Mouse (Mus musculus): Measurements from ENCODE around the gene 1700056E22Rik. TPM values are rescaled to one million over a fixed set of nuclear protein-coding genes. Genes with fewer than 3 reads are reported as not detected.

1700056E22Rik gene
- polyA plus RNA-seq, 1 experiment from 2014 or later = 1.8 TPM

DNA sequence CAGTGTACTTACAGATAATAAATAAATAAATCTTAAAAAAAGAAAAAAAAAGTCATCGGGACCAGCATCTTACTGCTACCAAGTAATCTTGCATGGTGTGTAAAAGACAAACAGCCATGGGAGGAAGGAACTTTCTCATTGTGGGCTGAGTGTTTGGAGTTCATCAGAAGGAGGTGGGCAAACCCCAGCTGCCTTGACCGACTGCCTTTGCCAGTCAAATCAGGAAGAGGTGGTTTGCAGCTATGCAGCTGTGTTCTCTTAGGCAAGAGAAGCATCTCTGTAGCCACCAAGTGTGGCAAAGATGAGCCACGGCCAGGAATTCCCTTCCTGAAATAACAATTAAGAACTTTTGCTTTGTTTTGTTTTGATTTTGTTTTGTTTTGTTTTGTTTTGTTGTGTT lies 20.0 kb downstream of the 1700056E22Rik start:
- 85% methylated on average over 3 of the region's 3 CpGs for WGBS
- Histone ChIP-seq H3K9ac (no peak overlapping the region), H3K27ac (no peak overlapping the region), H3K36me3 (no peaks in the 10 kb centered on the region), H3K4me2 (replicated peaks) (no peak overlapping the region), H3K4me3 (no peak overlapping the region), H3K27me3 (no peaks in the 10 kb centered on the region), H3K4me1 (no peaks in the 10 kb centered on the region), H3K9me3 (no peaks in the 10 kb centered on the region)
- no peak for ATAC-seq (ENCODE audit: low FRiP score, low read depth)

DNA sequence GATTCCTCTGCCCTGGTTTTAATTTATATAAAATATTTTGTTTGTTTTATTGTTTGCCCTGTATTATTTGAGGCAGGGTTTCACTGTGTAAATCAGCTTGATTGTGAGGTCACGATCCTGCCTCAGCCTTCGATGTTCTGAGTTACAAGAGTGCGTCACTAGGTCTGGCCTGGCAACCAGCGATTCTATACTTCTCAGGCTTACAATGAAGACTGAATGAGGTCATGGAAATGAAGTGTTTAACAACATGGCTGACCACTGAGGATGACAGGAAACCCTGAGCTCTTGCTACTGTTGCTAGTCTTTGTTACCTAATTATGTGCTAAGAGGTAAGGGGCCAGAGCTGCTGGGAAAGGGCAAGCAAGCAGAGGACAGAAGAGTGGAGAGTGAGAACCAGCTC lies 21.0 kb downstream of the 1700056E22Rik start, which contains the start of gene Dusp10:
Gene Dusp10 (plus strand): TSS at position 197 of the 400 bp plus-strand sequence.
- no peaks in the 10 kb centered on the region for H3K27me3 ChIP-seq
- H3K9me3 ChIP-seq = no peaks in the 10 kb centered on the region
- WGBS = 93% methylated on average over 4 of the region's 4 CpGs
- H3K4me1 ChIP-seq = no peaks in the 10 kb centered on the region
- no peak within 1 kb of the TSS for H3K9ac ChIP-seq
- no peak within 1 kb of the TSS for H3K4me2 ChIP-seq (replicated peaks)
- H3K4me3 ChIP-seq = no peak within 1 kb of the TSS
- no peaks in the 10 kb centered on the region for H3K36me3 ChIP-seq
- H3K27ac ChIP-seq = no peak within 1 kb of the TSS
- ATAC-seq (ENCODE audit: low FRiP score, low read depth) = no peak

DNA sequence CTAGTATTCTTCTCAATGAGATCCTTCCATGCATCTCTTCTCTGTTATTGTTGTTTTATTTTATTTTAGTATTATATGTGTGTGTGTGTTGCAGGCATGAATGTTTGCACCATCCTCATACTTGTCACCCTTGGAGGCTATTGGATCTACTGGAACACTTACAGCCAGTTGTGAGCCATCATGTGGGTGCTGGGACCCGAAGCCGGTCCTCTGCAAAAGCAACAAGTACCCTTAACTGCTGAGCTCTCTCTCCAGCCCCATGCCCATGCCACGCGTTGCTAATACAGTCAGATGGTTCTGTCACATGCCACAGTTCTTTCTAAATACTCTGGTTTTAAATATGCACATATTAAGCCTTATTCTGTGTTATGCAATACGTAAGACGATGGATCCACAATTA lies 22.8 kb downstream of the 1700056E22Rik start:
- Histone ChIP-seq H3K9ac (no peak overlapping the region), H3K4me1 (no peaks in the 10 kb centered on the region), H3K4me3 (no peak overlapping the region), H3K36me3 (no peaks in the 10 kb centered on the region), H3K27ac (no peak overlapping the region), H3K4me2 (replicated peaks) (no peak overlapping the region), H3K27me3 (no peaks in the 10 kb centered on the region), H3K9me3 (no peaks in the 10 kb centered on the region)
- 96% methylated on average over 6 of the region's 6 CpGs for WGBS
- ATAC-seq (ENCODE audit: low FRiP score, low read depth) = no peak

DNA sequence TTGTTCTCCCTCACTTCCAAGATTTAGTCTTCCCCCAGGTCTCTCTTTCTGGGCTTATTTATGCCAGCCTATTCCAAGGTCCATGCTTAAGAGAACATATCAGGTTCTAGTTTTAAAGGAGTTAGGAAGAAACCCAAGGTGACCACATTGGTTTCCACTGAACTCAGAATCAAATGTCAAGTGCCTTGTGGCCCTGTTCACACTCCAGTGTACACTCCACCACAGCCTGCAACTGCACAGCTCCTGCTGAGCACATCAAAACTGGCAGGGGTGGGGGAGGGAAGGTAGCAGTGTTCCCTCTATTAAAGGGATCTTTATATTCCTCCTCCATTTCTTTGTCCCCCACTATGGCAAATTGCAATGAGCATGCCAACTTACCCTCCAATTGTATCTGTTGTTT lies 28.0 kb downstream of the 1700056E22Rik start:
- 0 out of 2 replicates have a peak, but pooled peaks cover 5% of the 10 kb centered on the region for H3K4me1 ChIP-seq
- no peak for ATAC-seq (ENCODE audit: low FRiP score, low read depth)
- H3K9ac ChIP-seq = no peak overlapping the region
- H3K4me2 ChIP-seq (replicated peaks) = no peak overlapping the region
- H3K27me3 ChIP-seq = no peaks in the 10 kb centered on the region
- no peaks in the 10 kb centered on the region for H3K36me3 ChIP-seq
- H3K9me3 ChIP-seq = no peaks in the 10 kb centered on the region
- no peak overlapping the region for H3K4me3 ChIP-seq
- H3K27ac ChIP-seq = no peak overlapping the region

DNA sequence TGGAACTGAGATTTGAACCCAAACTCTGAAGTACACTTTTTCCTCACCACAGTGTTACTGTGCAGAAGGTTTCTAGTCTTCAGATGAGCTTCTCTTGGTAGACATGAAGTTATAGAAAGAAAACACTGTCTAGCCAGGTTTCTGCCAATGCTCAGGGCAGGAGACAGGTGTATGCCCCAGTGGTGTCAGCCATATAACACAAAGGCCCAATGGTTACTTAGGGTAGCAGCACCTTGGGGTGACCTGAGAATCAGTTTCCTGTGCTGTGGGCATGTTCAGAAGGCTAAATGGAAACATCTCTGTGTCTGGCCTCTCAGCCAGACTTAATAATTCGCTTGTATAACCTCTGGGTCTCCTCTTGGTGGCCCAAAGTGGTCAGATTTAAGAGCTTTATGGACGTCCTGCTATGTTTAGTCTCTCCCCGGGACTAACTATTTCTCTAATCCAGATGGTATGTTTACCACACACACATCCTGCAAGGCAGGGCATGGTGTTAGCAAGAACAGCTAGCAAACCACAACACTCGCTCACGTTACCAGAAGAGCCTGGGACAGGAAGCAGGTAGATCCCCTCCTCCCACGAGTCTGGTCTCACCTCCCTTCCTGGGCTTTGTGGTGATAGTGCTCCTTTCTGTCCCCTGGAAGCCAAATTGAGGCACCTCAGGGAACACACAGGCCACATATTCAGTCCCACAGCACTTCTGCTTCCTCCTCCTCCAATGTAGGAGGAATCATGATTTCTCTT lies 28.6 kb downstream of the 1700056E22Rik start:
- ATAC-seq (ENCODE audit: low FRiP score, low read depth) = no peak
- no peak overlapping the region for H3K9ac ChIP-seq
- 0 out of 2 replicates have a peak, but pooled peaks cover 5% of the 10 kb centered on the region for H3K4me1 ChIP-seq
- 47% methylated on average over 6 of the region's 6 CpGs for WGBS
- no peak overlapping the region for H3K27ac ChIP-seq
- H3K36me3 ChIP-seq = no peaks in the 10 kb centered on the region
- H3K27me3 ChIP-seq = no peaks in the 10 kb centered on the region
- H3K9me3 ChIP-seq = no peaks in the 10 kb centered on the region
- no peak overlapping the region for H3K4me2 ChIP-seq (replicated peaks)
- no peak overlapping the region for H3K4me3 ChIP-seq

DNA sequence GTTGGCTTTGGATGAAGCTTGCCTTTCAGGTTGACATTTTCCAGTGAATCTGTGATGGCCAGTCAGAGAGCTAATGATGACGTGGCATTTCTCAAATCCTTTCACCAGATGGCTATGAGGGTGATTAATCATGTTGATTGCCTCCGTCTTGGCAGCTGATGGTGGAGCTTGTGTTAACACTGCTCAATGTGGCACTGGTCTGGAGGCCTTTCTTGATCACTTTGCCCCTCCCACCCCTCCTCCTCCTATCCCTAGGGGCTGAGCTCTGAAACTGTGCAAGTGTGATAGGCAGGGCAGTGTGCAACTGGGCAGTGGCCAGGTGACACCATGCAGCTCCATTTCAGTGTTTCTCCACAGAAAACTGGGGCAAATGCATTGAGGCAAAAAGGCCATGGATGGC lies 29.8 kb downstream of the 1700056E22Rik start:
- Histone ChIP-seq H3K9me3 (no peaks in the 10 kb centered on the region), H3K4me3 (no peak overlapping the region), H3K27me3 (no peaks in the 10 kb centered on the region), H3K9ac (no peak overlapping the region), H3K4me1 (0 out of 2 replicates have a peak, but pooled peaks cover 5% of the 10 kb centered on the region), H3K27ac (no peak overlapping the region), H3K4me2 (replicated peaks) (no peak overlapping the region), H3K36me3 (no peaks in the 10 kb centered on the region)
- 34% methylated on average over 2 of the region's 2 CpGs for WGBS
- no peak for ATAC-seq (ENCODE audit: low FRiP score, low read depth)

DNA sequence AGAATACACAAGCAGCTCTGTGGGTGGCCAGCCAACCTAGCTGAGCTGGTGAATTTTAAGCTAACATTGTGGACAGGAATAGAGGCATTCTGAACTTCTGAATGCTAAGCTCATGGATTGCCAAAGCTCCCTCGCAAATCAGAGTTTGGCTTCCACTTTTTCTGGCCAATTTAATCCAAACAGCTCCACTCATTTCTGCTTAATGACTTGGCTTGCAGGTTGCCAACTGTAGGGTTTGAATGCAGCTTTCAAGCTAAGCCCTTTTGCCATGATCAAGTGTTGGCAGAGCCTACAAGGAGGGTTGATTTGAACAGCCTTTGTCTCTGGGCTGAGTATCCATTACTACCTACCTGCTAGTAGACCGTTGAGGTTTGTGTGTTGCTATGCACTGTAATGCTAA lies 31.6 kb downstream of the 1700056E22Rik start:
- ATAC-seq (ENCODE audit: low FRiP score, low read depth) = no peak
- 82% methylated on average over 2 of the region's 2 CpGs for WGBS
- no peak overlapping the region for H3K9ac ChIP-seq

DNA sequence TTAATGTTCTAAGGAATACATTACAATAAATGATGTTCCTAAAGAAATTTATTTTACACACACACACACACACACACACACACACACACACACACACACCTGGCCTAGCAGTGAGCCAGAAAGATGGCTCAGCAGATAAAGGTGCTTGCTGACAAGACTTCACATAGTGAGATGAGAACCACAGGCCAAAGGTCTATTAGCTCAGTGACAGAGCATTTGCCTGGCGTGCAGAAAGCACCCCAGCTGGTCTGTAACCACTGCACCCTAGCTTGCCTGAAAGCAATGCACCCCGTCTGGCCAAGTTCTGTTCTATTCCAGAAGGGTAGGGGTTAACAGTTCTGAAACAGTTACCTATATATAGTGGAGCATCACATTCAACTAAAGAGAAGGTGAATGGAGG lies 36.9 kb downstream of the 1700056E22Rik start:
- WGBS = 68% methylated on average over 2 of the region's 2 CpGs
- Histone ChIP-seq H3K27ac (no peak overlapping the region), H3K9ac (no peak overlapping the region), H3K4me3 (no peak overlapping the region), H3K27me3 (no peaks in the 10 kb centered on the region), H3K36me3 (no peaks in the 10 kb centered on the region), H3K4me2 (replicated peaks) (no peak overlapping the region), H3K9me3 (no peaks in the 10 kb centered on the region), H3K4me1 (no peaks in the 10 kb centered on the region)
- no peak for ATAC-seq (ENCODE audit: low FRiP score, low read depth)

More for the DNA sequence above, 31.6 kb downstream of the 1700056E22Rik start:
- Histone ChIP-seq H3K4me1 (0 out of 2 replicates have a peak, but pooled peaks cover 5% of the 10 kb centered on the region), H3K27ac (no peak overlapping the region), H3K27me3 (no peaks in the 10 kb centered on the region), H3K4me3 (no peak overlapping the region), H3K4me2 (replicated peaks) (no peak overlapping the region), H3K9me3 (no peaks in the 10 kb centered on the region), H3K36me3 (no peaks in the 10 kb centered on the region)

DNA sequence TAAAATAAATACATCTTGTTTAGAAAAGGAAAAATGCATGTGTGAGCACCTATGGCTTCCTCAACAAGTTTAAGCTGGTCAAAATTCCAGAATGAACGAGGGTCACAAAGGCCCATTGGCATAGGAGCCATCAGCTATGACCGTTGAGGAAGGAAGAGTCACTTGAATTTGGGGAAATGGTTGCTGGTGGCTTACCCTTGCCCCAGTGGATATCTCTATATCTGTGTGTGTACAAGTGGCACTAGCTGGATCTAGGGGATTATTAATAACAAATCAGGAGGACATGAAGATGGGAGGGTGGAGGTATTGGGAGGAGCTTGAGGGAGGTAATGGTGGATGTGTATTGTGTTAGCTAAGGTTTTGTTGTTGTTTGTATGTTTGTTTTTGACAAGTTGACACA lies 42.2 kb downstream of the 1700056E22Rik start:
- Histone ChIP-seq H3K27me3 (no peaks in the 10 kb centered on the region), H3K9ac (no peak overlapping the region), H3K4me1 (no peaks in the 10 kb centered on the region), H3K36me3 (no peaks in the 10 kb centered on the region), H3K4me2 (replicated peaks) (no peak overlapping the region), H3K9me3 (no peaks in the 10 kb centered on the region), H3K4me3 (no peak overlapping the region), H3K27ac (no peak overlapping the region)
- ATAC-seq (ENCODE audit: low FRiP score, low read depth) = no peak
- 86% methylated on average over 2 of the region's 2 CpGs for WGBS

DNA sequence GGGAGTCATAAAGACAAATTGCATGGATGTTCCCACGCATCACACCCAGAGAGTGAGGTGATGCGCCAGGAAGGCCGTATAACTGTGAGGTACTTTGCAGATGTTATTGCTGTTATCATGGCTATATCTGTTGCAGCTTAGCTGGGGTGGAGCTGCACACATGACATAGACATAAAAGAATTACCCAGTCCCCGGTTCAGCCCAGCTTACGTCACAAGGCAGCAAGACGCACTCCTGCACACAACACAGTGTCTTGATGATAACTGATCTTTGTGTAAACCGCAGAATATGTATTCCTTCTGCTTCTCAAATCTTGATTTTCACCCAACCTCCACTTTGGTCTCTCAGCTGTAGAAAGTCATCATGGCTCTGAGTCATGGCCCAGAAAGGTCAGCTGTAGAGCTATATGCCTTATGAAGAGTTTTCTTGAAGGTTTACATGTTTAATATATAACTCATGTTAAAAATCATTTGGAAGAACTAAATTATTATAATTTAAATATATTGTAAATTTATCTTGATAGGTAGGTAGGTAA lies 46.3 kb downstream of the 1700056E22Rik start:
- Histone ChIP-seq H3K27ac (no peak overlapping the region), H3K4me3 (no peak overlapping the region), H3K9ac (no peak overlapping the region), H3K4me2 (replicated peaks) (no peak overlapping the region), H3K27me3 (no peaks in the 10 kb centered on the region), H3K4me1 (no peaks in the 10 kb centered on the region), H3K36me3 (no peaks in the 10 kb centered on the region), H3K9me3 (no peaks in the 10 kb centered on the region)
- 92% methylated on average over 7 of the region's 7 CpGs for WGBS
- no peak for ATAC-seq (ENCODE audit: low FRiP score, low read depth)
